Mouse (Mus musculus) urinary bladder, postnatal 10 days (tissue): ENCODE measurements around the gene Llph.

ENCODE experiments used
- DNase-seq: peaks from one replicate; pipeline ENCODE4 v3.0.0; 2022; ENCODE audit warnings: low spot score

The Llph gene

DNA sequence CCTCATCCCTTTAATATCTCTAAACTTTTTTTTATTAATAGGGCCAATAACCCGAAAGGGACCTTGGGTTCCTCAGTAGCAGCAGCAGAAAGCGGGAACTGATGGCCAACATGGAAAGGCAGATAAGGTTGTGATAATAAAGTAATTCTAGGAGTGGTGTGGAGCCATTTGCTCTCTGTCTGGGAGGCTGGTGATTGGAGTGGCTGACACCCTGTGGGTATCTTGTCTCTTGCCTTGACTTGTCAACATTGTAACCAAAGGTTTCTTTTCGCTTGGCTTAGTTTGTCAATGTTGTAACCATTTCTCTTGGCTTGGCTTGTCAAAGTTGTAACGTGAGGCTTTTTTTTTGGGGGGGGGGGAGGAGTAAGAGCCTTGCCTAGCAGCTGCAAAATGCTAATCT is 53.5 kb downstream of the Llph start:
- DNase-seq = no peak

GRCm38 (mm10) chr10:120281700-120282099 is 54.8 kb downstream of the Llph start:
- DNase-seq = no peak
